Mouse (Mus musculus) small intestine, adult 2 months (tissue): ENCODE measurements around the gene Mapkapk2.

Experiments
- CTCF ChIP-seq: fragments of 200-500 bp; IDR thresholded peaks from 2 replicates; pipeline ENCODE4 v1.5.1; 2012; ENCODE audit warnings: low read depth, mild to moderate bottlenecking, control low read depth, inconsistent platforms, low read length, moderate library complexity, mixed read lengths; ENCODE audit not compliant: insufficient replicate concordance, insufficient read length; ENCODE audit errors: extremely low read depth
- POLR2A ChIP-seq: fragments of 200-500 bp; IDR thresholded peaks from 2 replicates; pipeline ENCODE4 v1.6.1; 2012; ENCODE audit warnings: low read depth, mild to moderate bottlenecking, control low read depth, inconsistent platforms, low read length, moderate library complexity

- TF ChIP-seq CTCF (no peak), POLR2A (no peak)
Observed at GRCm38 (mm10) chr1:131092846-131093245, 4.8 kb downstream of the Mapkapk2 start.
